Mouse (Mus musculus): ENCODE results near the gene Mrpl42.

DNA sequence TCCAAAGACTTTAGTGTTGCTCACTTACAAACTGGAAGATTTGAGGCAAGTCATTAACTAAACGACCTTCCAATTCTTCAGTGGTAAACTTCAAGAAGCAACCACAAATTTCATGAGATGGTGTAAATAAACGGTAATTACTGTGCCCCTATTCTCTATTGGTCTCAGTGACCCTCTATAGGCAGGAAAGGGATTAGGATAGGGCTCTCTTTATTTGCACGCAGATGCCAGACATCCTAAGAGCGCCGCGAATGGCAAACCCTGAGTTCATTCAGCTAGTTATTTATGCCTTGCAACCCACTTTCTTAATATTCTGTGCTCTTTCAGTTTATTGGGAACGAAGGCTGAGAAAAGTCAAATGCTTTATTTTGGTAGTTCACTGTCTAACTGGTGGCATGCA, 707 bp downstream of the Mrpl42 start:
- TF ChIP-seq CTCF (IDR thresholded peaks at IDR 0.05; ENCODE audit: borderline replicate concordance, control insufficient read depth, extremely low read depth, insufficient read depth, low read length, poor library complexity) (no peak), POLR2A (IDR thresholded peaks at IDR 0.05; ENCODE audit: control insufficient read depth, extremely low read depth, insufficient read depth, low read length, poor library complexity) (no peak)

Data from thymus, adult 2 months (tissue).